In the genomic region with DNA sequence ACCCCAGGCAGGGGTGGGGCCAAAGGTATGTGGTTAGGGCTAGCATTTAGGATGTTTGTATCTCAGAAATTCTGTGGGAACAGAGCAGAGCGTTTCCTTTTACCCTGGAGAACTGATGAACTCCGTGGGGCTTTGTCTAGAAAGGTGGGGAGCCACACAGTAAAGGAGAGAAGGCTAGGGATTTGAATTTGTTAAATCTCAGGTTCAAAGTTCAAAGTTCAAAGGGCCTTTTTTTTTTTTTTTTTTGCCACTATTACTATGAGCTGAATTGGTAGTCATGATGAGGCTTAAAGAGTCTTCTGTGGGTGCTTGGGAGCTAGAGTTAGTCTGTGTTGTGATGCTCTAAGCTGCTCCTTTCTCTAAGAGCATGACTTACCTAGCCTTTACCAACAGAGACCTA, we compare ENCODE assay signal across 24 mouse cellular contexts.
"Had no signal": no experiment of that assay in that cellular context is flagged by ENCODE, and none has a peak within 500 bp of the region (broad histone marks: within the 10 kb centered on the region; RNA-seq: fewer than 3 reads in every experiment).

No protein-coding gene starts in this region.

- H3K9me3 ChIP-seq: heart, embryonic 10.5 days; heart, embryonic 12.5 days; intestine, embryonic 15.5 days; limb, embryonic 13.5 days; limb, embryonic 15.5 days; liver, embryonic 12.5 days had no signal

- H3K27ac ChIP-seq: gastrocnemius, adult 2 months; heart, embryonic 10.5 days; hindbrain, embryonic 14.5 days; intestine, embryonic 15.5 days; layer of hippocampus, adult 2 months; limb, embryonic 13.5 days; limb, embryonic 15.5 days; liver, embryonic 12.5 days; liver, embryonic 14.5 days had no signal

- ATAC-seq: inflammation-experienced regulatory T-cells, adult 6 months; intestine, embryonic 15.5 days; intestine, postnatal 0 days; liver, embryonic 12.5 days had no signal

- H3K27me3 ChIP-seq: heart, embryonic 12.5 days; intestine, embryonic 15.5 days; limb, embryonic 13.5 days; limb, embryonic 15.5 days; liver, embryonic 12.5 days had no signal

- H3K9ac ChIP-seq: hindbrain, embryonic 14.5 days; intestine, embryonic 15.5 days; limb, embryonic 13.5 days; limb, embryonic 15.5 days; liver, embryonic 12.5 days; liver, embryonic 14.5 days had no signal

- DNase-seq: gastrocnemius, adult 2 months; gastrocnemius, postnatal 10 days; gastrocnemius, postnatal 25 days; heart, adult 18-20 months; heart, postnatal 10 days; heart, postnatal 4 days; kidney, adult 18-20 months; kidney, adult 8-10 months; kidney, postnatal 10 days; kidney, postnatal 25 days; kidney, postnatal 4 days; layer of hippocampus, postnatal 36 days; left cerebral cortex, postnatal 4 days had no signal

- H3K4me2 ChIP-seq: heart, embryonic 12.5 days; hindbrain, embryonic 14.5 days; intestine, embryonic 15.5 days; limb, embryonic 13.5 days; limb, embryonic 15.5 days; liver, embryonic 12.5 days had no signal

- H3K4me3 ChIP-seq: gastrocnemius, adult 2 months; heart, embryonic 10.5 days; heart, embryonic 12.5 days; intestine, embryonic 15.5 days; layer of hippocampus, adult 2 months; limb, embryonic 13.5 days; limb, embryonic 15.5 days; liver, embryonic 12.5 days had no signal
